Mouse (Mus musculus) adrenal gland, adult 8-10 months (tissue): Measurements from ENCODE around the gene Rnf113a2. TPM values are rescaled to one million over a fixed set of nuclear protein-coding genes. Genes with fewer than 3 reads are reported as not detected.
A peak's percentile ranks its signal among the peaks of the same experiment; 100 is the strongest.

Experiments
- DNase-seq: peaks from one replicate; pipeline ENCODE4 v3.0.0; 2022
- total RNA-seq, 4 experiments: library from RNA; stranded (reverse); gene quantifications; 2 replicates each; pipeline ENCODE4 v1.2.4; 2022

Rnf113a2 gene
- total RNA-seq, result 10 to 100 TPM; 15.0 to 19.2 (median 17.6) TPM

DNA sequence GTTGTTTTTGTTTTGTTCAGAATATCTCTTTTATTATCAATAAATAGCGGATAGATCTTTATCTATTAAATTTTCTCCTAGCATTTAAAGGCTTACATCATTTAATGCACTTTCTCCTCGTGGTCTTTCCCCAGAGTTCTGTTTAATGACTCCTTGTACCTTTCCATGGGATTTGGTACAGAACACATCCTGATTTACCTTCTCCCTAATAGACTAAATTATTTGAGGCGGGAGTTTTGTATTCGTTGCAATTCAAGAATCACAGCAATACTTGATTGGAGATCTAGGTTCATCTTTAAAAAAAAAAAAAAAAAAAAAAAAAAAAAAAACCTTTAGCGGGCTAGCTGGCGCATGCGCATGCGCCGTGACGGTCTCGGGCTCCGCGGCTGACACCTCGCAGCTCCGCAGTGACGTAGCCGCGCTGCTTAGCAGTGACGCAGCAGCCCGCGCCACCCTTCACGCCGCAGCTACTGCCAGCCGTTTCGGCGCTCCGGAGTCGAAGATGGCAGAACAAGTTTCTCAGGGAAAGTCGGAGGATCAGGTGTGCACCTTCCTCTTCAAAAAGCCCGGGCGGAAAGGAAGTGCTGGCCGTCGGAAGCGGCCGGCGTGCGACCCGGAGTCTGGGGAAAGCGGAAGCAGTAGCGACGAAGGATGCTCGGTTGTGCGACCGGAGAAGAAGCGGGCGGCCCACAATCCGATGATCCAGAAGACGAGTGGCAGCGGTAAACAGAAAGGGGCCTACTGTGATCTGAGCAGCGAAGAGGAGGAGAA, at the start of gene Rnf113a2:
Rnf113a2 (plus strand) TSS at position 363 of the 771 bp plus-strand sequence.
- DNase-seq, result peak; percentile 75

GRCm38 (mm10) chr12:84371647-84372046, 45.3 kb upstream of the Rnf113a2 start:
- DNase-seq, result no peak

- no peak for DNase-seq
Measured at GRCm38 (mm10) chr12:84373831-84374481, 43.0 kb upstream of the Rnf113a2 start.

GRCm38 (mm10) chr12:84382369-84382768, 34.6 kb upstream of the Rnf113a2 start:
- no peak for DNase-seq

- no peak for DNase-seq
Measured at GRCm38 (mm10) chr12:84384644-84385081, 32.3 kb upstream of the Rnf113a2 start.

DNA sequence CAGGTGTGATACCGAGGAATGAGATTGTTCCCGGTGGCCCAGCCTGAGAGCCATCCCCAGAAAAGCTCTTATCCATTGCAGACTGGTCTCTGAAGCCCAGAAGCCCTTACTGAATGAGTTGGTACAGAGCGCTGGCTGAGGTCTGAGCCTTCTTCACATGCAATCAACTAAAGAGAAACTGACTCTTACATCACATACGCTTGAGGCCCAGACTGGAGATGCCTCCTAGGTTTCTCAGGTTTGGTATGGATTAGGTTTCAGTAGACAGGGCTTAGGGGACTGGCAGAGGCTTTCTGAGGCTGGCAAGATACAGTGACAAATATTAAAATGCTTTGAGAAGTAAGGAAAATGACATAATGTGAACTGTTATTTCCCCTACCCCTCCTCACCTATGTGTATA, 31.6 kb upstream of the Rnf113a2 start:
- no peak for DNase-seq

DNA sequence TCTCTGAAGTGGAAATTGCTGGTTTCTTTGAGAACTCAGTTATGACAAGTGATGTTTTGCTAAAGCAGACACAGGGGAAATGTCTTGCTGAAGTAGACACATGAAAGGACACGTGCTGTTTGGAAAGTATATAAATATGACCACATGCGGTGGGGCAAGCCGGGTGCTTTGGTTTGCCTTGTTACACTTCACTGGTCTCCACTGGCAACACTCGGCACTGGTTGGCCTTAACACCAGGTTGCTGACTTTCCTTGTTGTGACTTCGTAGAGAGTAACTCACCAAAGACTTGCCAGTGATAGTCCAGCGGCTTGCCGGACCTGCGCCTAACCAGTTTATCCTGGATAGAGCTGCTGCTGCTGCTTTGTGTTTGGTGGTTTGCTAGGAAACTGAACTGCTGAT, 28.9 kb upstream of the Rnf113a2 start:
- DNase-seq, result no peak

GRCm38 (mm10) chr12:84388774-84389400, 28.1 kb upstream of the Rnf113a2 start:
- no peak for DNase-seq

DNA sequence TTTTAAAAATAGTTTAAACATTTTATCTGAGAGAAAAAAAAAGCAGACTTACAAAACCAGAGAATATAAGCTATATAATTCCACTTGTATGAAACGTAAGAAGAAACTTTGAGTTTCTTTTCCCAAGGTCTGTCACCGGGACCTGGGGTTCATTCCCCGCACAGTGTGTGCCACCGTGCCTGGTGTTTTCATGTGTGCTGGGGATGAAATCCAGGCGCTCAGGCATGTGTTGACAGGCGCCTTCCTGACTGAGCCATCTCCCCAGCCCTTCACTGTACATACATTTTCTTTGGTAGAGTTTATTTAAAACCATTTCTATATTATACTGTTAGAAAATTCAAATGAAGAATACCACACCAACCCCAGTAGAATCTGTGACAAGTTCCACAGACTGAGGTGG, 26.7 kb upstream of the Rnf113a2 start:
- no peak for DNase-seq

- DNase-seq, result no peak
Measured at GRCm38 (mm10) chr12:84392681-84393080, 24.3 kb upstream of the Rnf113a2 start.

- DNase-seq, result no peak
Measured at GRCm38 (mm10) chr12:84393847-84394246, 23.1 kb upstream of the Rnf113a2 start.

GRCm38 (mm10) chr12:84396947-84397679, 19.9 kb upstream of the Rnf113a2 start:
- DNase-seq, result no peak

GRCm38 (mm10) chr12:84397685-84398084, 19.3 kb upstream of the Rnf113a2 start:
- DNase-seq, result no peak

DNA sequence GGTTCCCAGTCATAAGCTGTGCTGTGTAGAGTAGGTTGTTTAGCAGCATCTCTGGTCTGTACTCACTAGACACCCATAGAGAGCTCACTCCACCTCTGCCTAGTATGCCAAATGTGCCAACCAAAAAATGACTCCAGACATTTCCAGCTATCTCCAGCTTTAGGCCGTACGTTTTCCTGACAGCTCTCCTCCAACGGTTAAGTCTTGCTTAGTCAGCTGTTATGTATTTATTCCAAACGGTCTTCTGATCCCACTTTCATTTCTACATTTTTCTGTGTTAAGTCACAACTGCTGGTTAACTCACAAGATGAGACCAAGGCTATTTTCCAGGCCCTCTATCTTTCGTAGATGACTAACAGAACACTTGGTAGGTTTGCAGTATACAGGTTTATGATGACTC, 18.4 kb upstream of the Rnf113a2 start:
- DNase-seq, result no peak

DNA sequence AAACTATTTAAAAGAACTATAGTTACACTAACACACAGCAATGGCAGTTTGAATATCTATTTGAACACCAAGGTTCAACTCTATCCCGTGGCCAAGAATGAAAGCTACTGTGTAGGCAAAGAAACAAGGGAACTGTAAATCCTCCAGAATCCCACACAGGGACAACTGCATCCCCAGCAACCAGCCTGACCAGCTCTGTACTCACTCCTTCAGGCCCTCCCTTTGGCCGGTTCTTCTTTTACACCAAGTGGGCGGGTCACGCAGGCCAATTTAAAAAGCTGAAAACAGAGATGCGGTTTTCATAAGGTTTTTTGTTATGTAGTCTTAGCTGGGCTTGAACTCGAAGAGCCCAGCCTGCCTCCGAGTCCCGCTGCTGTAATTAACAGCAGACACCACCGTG, 17.9 kb upstream of the Rnf113a2 start:
- no peak for DNase-seq

DNA sequence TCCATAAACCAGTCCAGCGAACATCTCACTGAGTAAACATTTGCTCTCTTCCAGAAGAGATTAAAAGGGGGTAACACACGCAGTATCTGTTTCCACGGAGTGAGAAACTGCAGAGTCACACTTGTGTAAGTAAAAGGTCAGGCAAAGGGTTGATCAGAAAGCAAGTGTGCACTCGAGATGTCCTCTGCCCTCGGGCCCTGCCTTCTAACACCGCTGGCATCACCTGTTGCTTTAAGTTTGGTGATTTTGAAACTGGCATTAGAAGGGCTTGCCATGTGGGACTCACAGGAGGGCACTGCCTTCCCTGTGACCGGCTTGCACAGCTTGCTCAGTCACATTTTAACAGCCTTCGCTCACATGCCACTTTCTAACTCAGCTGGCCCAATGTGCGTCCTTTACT, 17.3 kb upstream of the Rnf113a2 start:
- no peak for DNase-seq

DNA sequence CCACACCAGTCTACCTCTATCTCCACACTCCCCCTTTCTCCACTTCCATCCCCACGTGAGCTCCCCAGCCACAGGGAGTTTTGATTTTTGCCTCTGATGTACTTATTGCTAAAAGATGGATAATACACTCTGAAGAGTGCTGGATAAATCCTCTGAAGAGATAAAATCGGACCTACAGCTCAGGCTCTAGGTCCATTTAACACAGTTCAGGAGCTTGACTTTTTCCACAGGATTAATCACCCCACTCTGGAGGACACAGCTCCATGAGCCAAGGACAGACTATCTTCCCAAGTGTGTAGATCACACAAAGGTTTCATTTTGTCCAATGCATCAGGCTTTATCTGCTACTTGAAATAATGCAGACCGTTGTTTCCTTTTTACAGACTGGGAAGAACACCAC, 16.9 kb upstream of the Rnf113a2 start:
- peak; percentile 53 for DNase-seq

DNA sequence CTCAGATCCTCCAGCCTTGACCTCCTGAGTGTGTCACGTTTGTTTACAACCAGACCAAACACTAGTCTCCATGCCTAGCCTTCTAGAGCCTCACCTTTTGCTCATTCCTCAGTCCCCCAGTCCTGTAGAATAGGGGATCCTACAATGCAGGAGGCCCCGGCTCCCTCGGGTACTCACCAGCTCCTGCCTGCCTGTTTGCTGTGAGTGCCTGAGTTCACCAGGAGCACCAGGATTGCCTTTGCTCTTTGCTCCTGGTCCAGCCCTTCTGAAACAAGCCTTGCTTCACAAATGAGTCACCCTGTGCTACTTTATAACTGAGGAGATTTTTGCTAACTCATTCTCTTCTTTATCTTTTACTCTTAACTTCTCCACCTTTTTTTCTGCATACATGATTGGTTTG, 16.3 kb upstream of the Rnf113a2 start:
- peak; percentile 42 for DNase-seq

- DNase-seq, result no peak
Measured at GRCm38 (mm10) chr12:84402923-84403322, 14.1 kb upstream of the Rnf113a2 start.

DNA sequence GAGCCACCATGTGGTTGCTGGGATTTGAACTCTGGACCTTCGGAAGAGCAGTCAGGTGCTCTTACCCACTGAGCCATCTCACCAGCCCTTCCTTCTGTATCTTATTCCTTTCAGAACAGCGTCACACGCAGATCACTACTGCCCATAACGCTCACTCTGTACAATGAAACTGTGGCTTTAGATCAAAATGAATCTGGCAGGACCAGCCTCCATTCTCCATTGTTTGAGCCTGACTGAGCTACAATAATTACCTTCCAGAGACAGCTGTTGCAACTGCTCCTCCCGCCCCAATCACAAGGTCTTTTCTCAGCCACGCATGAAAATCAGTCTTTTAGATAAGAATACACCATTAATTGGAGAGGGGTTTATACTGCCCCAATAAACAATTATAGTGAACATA, 12.5 kb upstream of the Rnf113a2 start:
- DNase-seq, result no peak

- no peak for DNase-seq
Measured at GRCm38 (mm10) chr12:84407259-84407658, 9.7 kb upstream of the Rnf113a2 start.

GRCm38 (mm10) chr12:84407874-84408818, 8.8 kb upstream of the Rnf113a2 start:
- no peak for DNase-seq
